Comparison of ENCODE assay signal across 17 mouse cellular contexts in genomic region chr19:43477436-43477835, GRCm38 (mm10). TPM values are rescaled to one million over a fixed set of nuclear protein-coding genes. Genes with fewer than 3 reads are reported as not detected.
DNase-seq lines count a peak whose midpoint lies in the region; ATAC-seq lines count a peak whose summit lies in the region.
"Had no signal": no experiment of that assay in that cellular context is flagged by ENCODE, and none has a peak within 500 bp of the region (broad histone marks: within the 10 kb centered on the region; RNA-seq: fewer than 3 reads in every experiment).

No protein-coding gene starts in this region.

- H3K9me3 ChIP-seq in embryonic facial prominence, embryonic 13.5 days = no peaks in the 10 kb centered on the region
- H3K9me3 ChIP-seq in embryonic facial prominence, embryonic 10.5 days = no peaks in the 10 kb centered on the region
- H3K9me3 ChIP-seq in embryonic facial prominence, embryonic 15.5 days (replicated peaks) = no peaks in the 10 kb centered on the region
- H3K9me3 ChIP-seq: forebrain, embryonic 13.5 days; forebrain, embryonic 15.5 days had no signal

- H3K9ac ChIP-seq in embryonic facial prominence, embryonic 13.5 days = no peak overlapping the region
- no peak overlapping the region for H3K9ac ChIP-seq in embryonic facial prominence, embryonic 15.5 days
- H3K9ac ChIP-seq: forebrain, embryonic 13.5 days; forebrain, embryonic 15.5 days; forebrain, postnatal 0 days had no signal

- H3K4me1 ChIP-seq in embryonic facial prominence, embryonic 13.5 days = peaks cover 48% of the 10 kb centered on the region
- peaks cover 21% of the 10 kb centered on the region for H3K4me1 ChIP-seq in embryonic facial prominence, embryonic 10.5 days
- H3K4me1 ChIP-seq in embryonic facial prominence, embryonic 15.5 days = peaks cover 26% of the 10 kb centered on the region
- H3K4me1 ChIP-seq: forebrain, embryonic 13.5 days; forebrain, embryonic 15.5 days had no signal

- WGBS in embryonic facial prominence, embryonic 13.5 days = 32% methylated on average over 5 of the region's 5 CpGs
- 88% methylated on average over 5 of the region's 5 CpGs for WGBS in embryonic facial prominence, embryonic 10.5 days
- 24% methylated on average over 5 of the region's 5 CpGs for WGBS in embryonic facial prominence, embryonic 15.5 days

- H3K27me3 ChIP-seq in embryonic facial prominence, embryonic 13.5 days = no peaks in the 10 kb centered on the region
- no peaks in the 10 kb centered on the region for H3K27me3 ChIP-seq in embryonic facial prominence, embryonic 10.5 days (replicated peaks; ENCODE audit: low read depth, poor library complexity, severe bottlenecking)
- no peaks in the 10 kb centered on the region for H3K27me3 ChIP-seq in embryonic facial prominence, embryonic 15.5 days
- H3K27me3 ChIP-seq: forebrain, embryonic 13.5 days; forebrain, embryonic 15.5 days had no signal

- H3K36me3 ChIP-seq in embryonic facial prominence, embryonic 13.5 days = no peaks in the 10 kb centered on the region
- H3K36me3 ChIP-seq in embryonic facial prominence, embryonic 10.5 days (replicated peaks) = no peaks in the 10 kb centered on the region
- H3K36me3 ChIP-seq in embryonic facial prominence, embryonic 15.5 days = no peaks in the 10 kb centered on the region
- H3K36me3 ChIP-seq: forebrain, embryonic 15.5 days had no signal

- no peak overlapping the region for H3K4me3 ChIP-seq in embryonic facial prominence, embryonic 13.5 days
- no peak overlapping the region for H3K4me3 ChIP-seq in embryonic facial prominence, embryonic 10.5 days
- no peak overlapping the region for H3K4me3 ChIP-seq in embryonic facial prominence, embryonic 15.5 days (replicated peaks)
- H3K4me3 ChIP-seq: forebrain, embryonic 13.5 days; forebrain, embryonic 15.5 days had no signal

- no peak for ATAC-seq in embryonic facial prominence, embryonic 13.5 days (ENCODE audit: insufficient number of reproducible peaks, insufficient read depth, low FRiP score, low TSS enrichment, low read depth)
- peak; percentile 67; the same call in 1 of the 2 replicates for ATAC-seq in embryonic facial prominence, embryonic 15.5 days (ENCODE audit: insufficient number of reproducible peaks, low FRiP score, low TSS enrichment, low read depth)
- ATAC-seq: forebrain, embryonic 13.5 days; forebrain, embryonic 15.5 days; forebrain, postnatal 0 days had no signal

- DNase-seq in embryonic facial prominence, embryonic 10.5 days (ENCODE audit: low spot score) = no peak
- DNase-seq in 3T3-L1 (ENCODE audit: low read depth, low spot score) = peak; percentile 58
- DNase-seq in cerebellum, adult 8-10 months = no peak
- DNase-seq: adrenal gland, adult 2 months; adrenal gland, postnatal 10 days; adrenal gland, postnatal 25 days; cerebellum, adult 11 months; cerebellum, adult 18-20 months; cerebellum, adult 9-10 months; cerebellum, postnatal 10 days; cerebellum, postnatal 25 days; forebrain, postnatal 0 days had no signal

- H3K27ac ChIP-seq in embryonic facial prominence, embryonic 13.5 days = peak overlapping the region; percentile 68; the same call in 1 of the 2 replicates
- no peak overlapping the region for H3K27ac ChIP-seq in embryonic facial prominence, embryonic 10.5 days (replicated peaks)
- no peak overlapping the region for H3K27ac ChIP-seq in embryonic facial prominence, embryonic 15.5 days (replicated peaks)
- H3K27ac ChIP-seq: forebrain, embryonic 13.5 days; forebrain, embryonic 15.5 days had no signal

- no peak overlapping the region for H3K4me2 ChIP-seq in embryonic facial prominence, embryonic 13.5 days
- no peak overlapping the region for H3K4me2 ChIP-seq in embryonic facial prominence, embryonic 15.5 days (replicated peaks)
- H3K4me2 ChIP-seq: forebrain, embryonic 13.5 days; forebrain, embryonic 15.5 days had no signal

RNA-seq across cellular contexts. Expression of gene Cnnm1, which starts 37.2 kb away (rescaled TPM):
- polyA plus RNA-seq in embryonic facial prominence, embryonic 13.5 days (2015; fragmentation: Nextera tagmentation; extraction: Ambion mirVana) = 2.8 and 3.6 TPM in 2 replicates
- 0.16 and 0.31 TPM in 2 replicates for polyA plus RNA-seq in embryonic facial prominence, embryonic 10.5 days (2016; fragmentation: Nextera tagmentation; extraction: Ambion mirVana)
- polyA plus RNA-seq in embryonic facial prominence, embryonic 15.5 days (2015; fragmentation: Nextera tagmentation; extraction: Ambion mirVana) = 3.1 and 3.5 TPM in 2 replicates
- polyA plus RNA-seq: C2C12 had no signal

RNA-seq across cellular contexts. Expression of gene Got1, which starts 47.0 kb away (rescaled TPM):
- polyA plus RNA-seq in embryonic facial prominence, embryonic 13.5 days (2015; fragmentation: Nextera tagmentation; extraction: Ambion mirVana) = 34.3 and 35.6 TPM in 2 replicates
- 55.4 and 57.9 TPM in 2 replicates for polyA plus RNA-seq in embryonic facial prominence, embryonic 10.5 days (2016; fragmentation: Nextera tagmentation; extraction: Ambion mirVana)
- polyA plus RNA-seq in embryonic facial prominence, embryonic 15.5 days (2015; fragmentation: Nextera tagmentation; extraction: Ambion mirVana) = 31.2 and 31.9 TPM in 2 replicates
